Mouse (Mus musculus): ENCODE data around the gene Rhbdf2.
"Not testable (repeated sequence)": the region's sequence is repeated elsewhere in the genome, so short reads cannot be mapped to it uniquely, and the experiment has no call there.

Rhbdf2 gene

GRCm38 (mm10) chr11:116626299-116627071 lies at the start of gene Rhbdf2:
TSS of gene Rhbdf2 (minus strand) at chr11:116627019.
- no peak for DNase-seq (ENCODE audit: low spot score)

- DNase-seq (ENCODE audit: low spot score), result no peak
Observed at GRCm38 (mm10) chr11:116676175-116676976, 49.6 kb upstream of the Rhbdf2 start.

DNA sequence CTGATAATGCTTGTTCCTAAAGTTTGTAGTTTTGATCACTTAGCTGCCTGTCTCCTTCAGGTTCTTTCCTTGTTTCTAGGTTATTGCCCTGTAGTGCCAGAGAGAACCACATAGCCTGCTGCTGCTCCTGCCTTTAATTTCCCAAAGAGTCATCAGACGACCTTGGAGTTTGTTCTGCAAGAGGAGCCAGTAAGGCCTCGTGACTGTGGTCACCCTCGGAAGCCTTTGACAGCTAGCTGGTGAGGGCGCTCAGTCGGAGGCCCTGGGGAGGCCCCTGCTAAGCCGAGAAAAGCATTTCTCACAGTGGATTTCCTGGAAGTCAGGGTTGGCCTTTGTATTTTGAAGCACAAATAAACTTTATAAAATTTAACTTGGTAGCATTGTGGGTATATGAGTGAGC lies 48.6 kb upstream of the Rhbdf2 start:
- not testable (repeated sequence) for DNase-seq (ENCODE audit: low spot score)

GRCm38 (mm10) chr11:116674616-116675379 lies 48.0 kb upstream of the Rhbdf2 start:
- no peak for DNase-seq (ENCODE audit: low spot score)

GRCm38 (mm10) chr11:116673410-116673809 lies 46.6 kb upstream of the Rhbdf2 start:
- no peak for DNase-seq (ENCODE audit: low spot score)

DNA sequence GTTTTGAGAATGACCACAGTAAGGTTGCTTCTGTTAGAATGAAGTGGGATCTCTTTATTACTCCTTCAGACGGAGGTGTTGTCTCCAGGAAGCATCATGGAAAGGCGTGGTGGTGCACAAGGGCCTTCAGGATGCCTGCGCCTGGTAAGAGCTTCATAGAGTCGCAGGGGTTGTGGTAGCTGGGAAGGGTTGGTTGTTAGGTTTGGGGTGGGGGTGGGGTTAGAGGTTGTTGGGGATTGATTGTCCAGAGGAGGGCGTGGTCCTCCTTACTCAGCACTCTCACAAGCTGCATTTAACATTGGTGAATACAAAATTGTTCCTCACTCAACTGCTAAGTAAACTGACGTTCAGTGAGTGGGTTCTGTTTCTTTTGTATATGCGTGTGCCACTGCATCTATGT lies 45.8 kb upstream of the Rhbdf2 start:
- DNase-seq (ENCODE audit: low spot score), result no peak

GRCm38 (mm10) chr11:116671845-116672434 lies 45.1 kb upstream of the Rhbdf2 start:
- no peak for DNase-seq (ENCODE audit: low spot score)

DNA sequence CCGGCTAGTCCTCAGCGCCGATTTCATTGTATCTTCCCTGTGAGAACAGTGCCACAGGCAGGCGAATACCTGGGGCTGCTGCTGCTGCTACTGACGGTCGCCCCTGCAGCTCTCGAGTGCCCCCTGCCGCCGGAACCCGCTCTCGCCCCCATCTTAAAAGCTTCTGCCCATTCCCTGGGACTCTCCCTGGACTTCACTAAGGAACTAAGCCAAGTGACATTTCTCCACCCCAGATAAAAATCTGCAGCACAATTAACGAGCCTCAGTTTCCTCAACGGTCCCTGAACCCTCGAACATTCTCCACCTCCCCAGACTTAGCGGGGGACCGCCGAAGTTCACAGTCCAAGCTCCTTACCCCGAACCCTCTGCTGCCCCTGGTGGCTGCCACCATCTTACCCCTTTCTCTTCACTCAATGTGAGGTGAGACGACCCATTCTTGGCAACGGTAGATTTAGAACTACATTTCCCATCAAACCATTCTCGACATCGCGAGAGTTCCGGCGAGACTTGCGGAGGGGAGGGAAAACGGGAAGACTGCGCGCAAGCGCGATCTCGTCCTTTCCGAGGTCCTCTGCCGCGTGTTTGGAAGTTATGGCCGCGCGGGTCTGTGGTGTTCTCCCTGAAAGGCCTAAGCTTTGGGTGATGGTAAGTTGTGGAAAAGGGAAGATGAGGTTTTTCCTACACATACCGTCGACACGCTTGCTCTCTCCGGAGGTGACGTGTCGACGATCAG lies 44.5 kb upstream of the Rhbdf2 start:
- peak; percentile 96 for DNase-seq (ENCODE audit: low spot score)

GRCm38 (mm10) chr11:116670386-116670785 lies 43.6 kb upstream of the Rhbdf2 start:
- DNase-seq (ENCODE audit: low spot score), result no peak

DNA sequence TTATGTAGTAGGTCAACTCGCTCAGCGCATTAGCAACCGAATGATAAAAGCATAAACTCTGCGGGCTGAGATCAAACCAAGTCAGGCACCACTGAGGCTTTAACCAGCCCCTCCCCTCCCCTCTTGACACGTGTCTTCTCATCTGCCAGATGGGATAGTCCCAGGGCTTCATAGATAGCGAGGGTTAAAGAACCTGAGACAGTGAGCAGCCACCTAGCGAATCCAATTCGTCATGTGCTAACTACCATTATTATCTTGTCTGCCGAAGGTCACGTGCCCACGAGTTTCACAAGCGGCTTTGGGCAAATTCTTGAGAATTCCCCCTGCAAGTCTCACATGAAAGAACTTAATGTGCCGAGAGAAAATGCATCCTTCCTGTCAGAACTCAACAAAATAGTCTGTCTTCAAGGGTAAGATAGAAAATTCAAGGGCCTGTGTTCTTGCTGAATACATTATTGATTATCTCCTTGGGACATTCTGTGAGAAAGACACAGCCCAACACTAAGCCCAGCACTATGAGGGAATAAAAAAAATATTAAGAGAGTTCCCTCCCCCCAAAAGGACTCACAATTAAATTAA lies 43.1 kb upstream of the Rhbdf2 start:
- DNase-seq (ENCODE audit: low spot score), result no peak

GRCm38 (mm10) chr11:116669316-116669715 lies 42.5 kb upstream of the Rhbdf2 start:
- DNase-seq (ENCODE audit: low spot score), result no peak

- no peak for DNase-seq (ENCODE audit: low spot score)
Observed at GRCm38 (mm10) chr11:116668839-116669238, 42.0 kb upstream of the Rhbdf2 start.

DNA sequence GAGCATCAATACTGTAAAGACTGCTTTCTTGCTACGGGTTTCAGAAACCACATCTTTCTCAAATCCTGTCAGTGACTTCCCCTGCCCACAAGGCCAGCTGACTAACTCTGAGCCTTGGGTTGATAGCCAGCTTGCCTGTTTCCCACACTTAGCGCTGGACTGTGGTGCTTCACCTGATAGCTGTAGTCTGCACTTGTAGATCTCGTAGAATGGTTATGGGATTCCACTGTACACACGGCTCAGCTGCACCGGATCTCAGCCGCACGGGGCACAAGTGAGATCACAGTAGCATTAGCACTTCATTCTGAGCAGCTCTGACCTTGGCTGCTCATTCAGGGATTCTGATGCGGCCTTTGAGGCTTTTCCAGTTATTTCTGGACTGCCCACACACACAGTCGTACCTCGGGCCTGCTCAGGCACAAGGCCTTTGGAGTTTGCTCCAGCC lies 41.6 kb upstream of the Rhbdf2 start:
- no peak for DNase-seq (ENCODE audit: low spot score)

GRCm38 (mm10) chr11:116667930-116668329 lies 41.1 kb upstream of the Rhbdf2 start:
- no peak for DNase-seq (ENCODE audit: low spot score)

- DNase-seq (ENCODE audit: low spot score), result not testable (repeated sequence)
Observed at GRCm38 (mm10) chr11:116667012-116667411, 40.2 kb upstream of the Rhbdf2 start.

DNA sequence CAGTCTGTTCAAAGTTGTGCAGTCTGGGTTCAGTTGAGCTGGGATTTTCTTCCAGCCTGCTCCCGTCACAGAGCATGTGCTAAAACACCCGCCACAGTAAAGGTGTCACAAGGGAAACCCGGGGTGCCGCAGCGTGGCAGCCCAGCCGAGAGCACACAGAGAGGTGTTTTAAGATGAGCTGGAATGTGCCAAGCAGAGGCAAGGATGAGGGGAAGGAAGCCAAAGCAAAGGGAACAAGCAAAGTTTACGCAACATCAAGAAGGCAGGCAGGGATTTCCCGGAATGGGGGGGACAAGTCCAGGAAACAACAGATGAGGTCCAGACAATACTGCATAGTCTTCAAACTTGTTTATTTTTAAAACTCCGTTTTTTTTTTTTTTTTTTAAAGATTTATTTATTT lies 39.7 kb upstream of the Rhbdf2 start:
- no peak for DNase-seq (ENCODE audit: low spot score)

GRCm38 (mm10) chr11:116665289-116665688 lies 38.5 kb upstream of the Rhbdf2 start:
- no peak for DNase-seq (ENCODE audit: low spot score)

DNA sequence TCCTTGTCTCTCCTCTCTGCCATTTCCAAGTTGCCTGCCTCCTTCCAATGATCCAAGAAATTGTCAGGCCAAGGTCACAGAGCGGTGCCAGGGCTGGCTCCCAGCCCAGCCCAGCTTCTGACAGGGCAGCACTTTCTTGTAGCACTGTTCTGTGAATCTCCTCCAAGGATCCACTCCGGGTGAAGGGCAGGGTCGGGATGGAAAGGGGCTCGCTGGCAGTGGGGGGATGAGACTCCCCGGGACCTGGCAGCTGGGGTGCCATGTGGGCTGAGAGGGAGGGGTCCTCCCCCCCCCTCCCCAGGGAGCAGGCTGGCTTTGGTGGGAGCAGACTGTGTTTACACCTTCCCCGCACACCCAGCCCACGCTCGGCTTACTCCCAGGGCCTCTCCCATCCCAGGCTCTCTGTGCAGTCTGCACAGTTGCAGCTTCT lies 35.1 kb upstream of the Rhbdf2 start:
- DNase-seq (ENCODE audit: low spot score), result no peak

DNA sequence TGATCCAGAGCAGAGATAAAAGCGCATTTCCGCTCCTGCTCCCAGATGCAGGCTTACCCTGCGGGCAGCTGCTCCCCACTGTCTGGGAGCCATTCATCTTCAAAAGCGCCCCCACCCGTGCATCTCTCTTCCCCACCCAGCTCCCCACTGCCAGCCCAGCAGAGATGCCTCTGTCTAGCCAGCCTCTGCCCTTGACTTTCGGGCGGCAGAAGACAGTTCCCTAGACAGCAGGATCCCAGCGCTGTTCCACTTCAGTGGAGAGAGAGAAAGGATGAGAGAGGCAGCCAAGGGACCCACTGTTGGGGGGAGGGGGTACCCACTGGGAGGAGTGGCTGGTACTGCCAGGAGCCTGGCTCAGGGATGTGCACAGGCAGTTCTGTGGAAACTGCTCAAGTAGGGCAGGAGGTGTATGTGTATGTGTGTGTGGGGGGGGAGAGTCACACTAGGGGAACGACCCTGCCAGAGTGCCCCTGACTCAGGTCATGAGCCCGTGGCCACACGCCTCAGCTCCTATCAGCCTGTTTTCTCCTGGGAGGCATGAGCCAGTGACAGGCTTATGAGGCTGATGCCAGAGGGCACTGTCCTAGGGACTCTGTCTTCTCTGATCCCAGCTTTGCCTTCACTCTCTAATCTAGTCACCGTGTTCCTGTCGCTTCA lies 34.6 kb upstream of the Rhbdf2 start:
- no peak for DNase-seq (ENCODE audit: low spot score)

DNA sequence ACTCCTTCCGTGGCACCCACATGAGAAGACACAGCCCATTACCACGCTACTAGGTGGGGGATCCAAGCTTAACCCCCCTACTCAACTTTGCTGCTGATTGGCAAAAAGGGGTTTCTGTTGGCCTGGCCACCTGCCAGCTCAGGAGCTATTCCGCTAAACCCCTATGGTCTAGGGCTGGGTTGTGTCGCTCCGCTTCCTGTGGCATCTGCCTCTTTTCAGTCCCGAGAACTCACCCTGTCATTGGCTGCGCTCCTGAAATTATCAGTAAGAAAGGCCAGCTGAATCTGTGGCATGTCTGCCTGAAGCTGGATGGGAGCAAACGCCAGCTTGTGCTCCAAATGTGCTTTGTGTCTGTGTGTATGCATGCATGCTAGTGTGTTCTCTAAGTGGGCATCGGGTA lies 33.4 kb upstream of the Rhbdf2 start:
- DNase-seq (ENCODE audit: low spot score), result no peak

Measured in ovary, postnatal 14 days (tissue).